Mouse (Mus musculus): ENCODE measurements around the gene Nelfcd. TPM values are rescaled to one million over a fixed set of nuclear protein-coding genes. Genes with fewer than 3 reads are reported as not detected.

Nelfcd gene
- polyA plus RNA-seq, 1 experiment from 2014 or later = 164 TPM

GRCm38 (mm10) chr2:174450353-174450752 lies 34.7 kb downstream of the Nelfcd start, which contains the start of gene Tubb1:
Tubb1 (plus strand) TSS chr2:174450695.
- 84% methylated on average over 4 of the region's 4 CpGs for WGBS
- DNase-seq (ENCODE audit: low spot score, missing footprints) (no peak), ATAC-seq (ENCODE audit: low FRiP score) (no peak; the same call in 1 of the 2 replicates)
- H3K27ac ChIP-seq (ENCODE audit: low read depth, low read length) = no peak within 1 kb of the TSS
- no peaks in the 10 kb centered on the region for H3K27me3 ChIP-seq (ENCODE audit: control insufficient read depth, insufficient read depth, low read length)
- H3K4me1 ChIP-seq (ENCODE audit: control insufficient read depth, insufficient read depth, low read length) = peaks cover 3% of the 10 kb centered on the region; the same call in 1 of the 2 replicates
- no peak within 1 kb of the TSS for H3K9ac ChIP-seq (ENCODE audit: low read length)
- H3K4me3 ChIP-seq (ENCODE audit: low read depth, low read length) = no peak within 1 kb of the TSS
- H3K9me3 ChIP-seq (ENCODE audit: control insufficient read depth, low read length) = no peaks in the 10 kb centered on the region
- no peak within 1 kb of the TSS for H3K4me2 ChIP-seq
- H3K36me3 ChIP-seq (ENCODE audit: control insufficient read depth, insufficient read depth, low read length) = no peaks in the 10 kb centered on the region

DNA sequence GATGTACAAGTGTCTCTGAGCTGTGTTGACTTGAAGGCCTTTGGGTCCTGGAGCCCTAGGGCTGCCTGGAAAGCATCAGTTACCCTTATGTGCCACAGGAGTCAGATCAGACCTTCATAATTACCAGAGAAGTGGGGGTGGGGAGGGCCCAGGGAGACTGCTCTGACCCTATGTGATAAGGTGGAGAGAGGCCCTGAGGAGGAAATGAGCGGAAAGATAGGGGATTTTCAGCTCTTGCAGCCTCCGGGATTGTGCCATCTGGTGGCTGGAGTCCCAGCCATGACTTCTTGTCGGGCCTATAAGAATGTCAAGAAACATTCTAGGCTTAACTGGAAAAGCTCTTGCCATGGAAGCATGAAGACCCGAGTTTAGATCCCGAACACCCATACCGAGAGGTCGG lies 38.1 kb downstream of the Nelfcd start:
- DNase-seq (ENCODE audit: low spot score, missing footprints) (no peak), ATAC-seq (ENCODE audit: low FRiP score) (no peak)
- H3K4me2 ChIP-seq = no peak overlapping the region

DNA sequence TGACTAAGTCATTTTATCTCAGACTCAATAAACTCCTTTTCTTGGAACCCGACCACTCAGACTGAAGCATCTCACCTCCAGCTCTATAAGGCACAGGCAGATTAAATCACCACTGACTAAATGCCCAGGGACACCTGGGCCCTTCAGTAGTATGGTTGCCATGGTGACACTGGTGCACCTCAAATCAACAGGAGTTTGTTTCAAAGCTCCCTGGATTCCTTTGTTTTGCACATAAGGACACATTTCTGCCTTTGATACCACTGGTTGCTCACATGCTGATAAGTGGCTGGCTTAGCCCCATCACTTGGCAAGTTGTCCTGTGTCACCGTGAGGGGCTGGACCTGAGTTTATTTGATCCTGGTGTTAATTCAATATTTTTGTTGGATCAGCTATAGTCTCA lies 43.8 kb downstream of the Nelfcd start:
- 63% methylated on average over 2 of the region's 2 CpGs for WGBS
- Histone ChIP-seq H3K4me3 (ENCODE audit: low read depth, low read length) (no peak overlapping the region), H3K4me2 (no peak overlapping the region), H3K9me3 (ENCODE audit: control insufficient read depth, low read length) (no peaks in the 10 kb centered on the region), H3K27me3 (ENCODE audit: control insufficient read depth, insufficient read depth, low read length) (no peaks in the 10 kb centered on the region), H3K36me3 (ENCODE audit: control insufficient read depth, insufficient read depth, low read length) (peaks cover 4% of the 10 kb centered on the region; the same call in 1 of the 2 replicates), H3K9ac (ENCODE audit: low read length) (no peak overlapping the region), H3K4me1 (ENCODE audit: control insufficient read depth, insufficient read depth, low read length) (peaks cover 9% of the 10 kb centered on the region), H3K27ac (ENCODE audit: low read depth, low read length) (no peak overlapping the region)
- ATAC-seq (ENCODE audit: low FRiP score) (no peak), DNase-seq (ENCODE audit: low spot score, missing footprints) (no peak)

More for the DNA sequence above, 38.1 kb downstream of the Nelfcd start:
- Histone ChIP-seq H3K9ac (ENCODE audit: low read length) (no peak overlapping the region), H3K27me3 (ENCODE audit: control insufficient read depth, insufficient read depth, low read length) (no peaks in the 10 kb centered on the region), H3K27ac (ENCODE audit: low read depth, low read length) (no peak overlapping the region), H3K4me3 (ENCODE audit: low read depth, low read length) (no peak overlapping the region), H3K36me3 (ENCODE audit: control insufficient read depth, insufficient read depth, low read length) (no peaks in the 10 kb centered on the region), H3K9me3 (ENCODE audit: control insufficient read depth, low read length) (no peaks in the 10 kb centered on the region), H3K4me1 (ENCODE audit: control insufficient read depth, insufficient read depth, low read length) (peaks cover 3% of the 10 kb centered on the region; the same call in 1 of the 2 replicates)
- 82% methylated on average over 7 of the region's 7 CpGs for WGBS

DNA sequence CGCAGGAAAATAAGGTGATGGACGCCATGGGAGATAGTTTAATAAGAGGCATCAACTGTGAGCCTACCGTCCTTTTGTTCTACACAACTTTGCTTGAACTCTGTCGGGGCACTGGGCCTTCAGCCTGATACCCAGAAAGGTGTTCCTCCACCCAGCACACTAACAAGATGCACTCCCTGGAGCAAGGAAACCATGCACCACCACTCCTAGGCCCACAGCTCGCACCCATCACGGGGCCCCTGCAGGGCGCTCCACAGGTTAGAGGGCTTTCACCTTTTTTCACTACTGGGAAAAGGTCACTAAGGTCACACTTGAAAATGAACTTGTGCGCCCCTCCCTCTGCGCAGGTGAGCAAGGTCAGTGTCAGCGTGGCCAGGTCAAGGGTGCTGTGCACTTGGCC lies 47.8 kb downstream of the Nelfcd start:
- peaks cover 7% of the 10 kb centered on the region for H3K4me1 ChIP-seq (ENCODE audit: control insufficient read depth, insufficient read depth, low read length)
- H3K4me2 ChIP-seq = peak overlapping the region; percentile 95
- no peaks in the 10 kb centered on the region for H3K27me3 ChIP-seq (ENCODE audit: control insufficient read depth, insufficient read depth, low read length)
- ATAC-seq (ENCODE audit: low FRiP score) (peak; percentile 18), DNase-seq (ENCODE audit: low spot score, missing footprints) (peak; percentile 89)
- no peaks in the 10 kb centered on the region for H3K9me3 ChIP-seq (ENCODE audit: control insufficient read depth, low read length)
- peak overlapping the region; percentile 91 for H3K9ac ChIP-seq (ENCODE audit: low read length)
- WGBS = 44% methylated on average over 10 of the region's 10 CpGs
- H3K36me3 ChIP-seq (ENCODE audit: control insufficient read depth, insufficient read depth, low read length) = peaks cover 4% of the 10 kb centered on the region; the same call in 1 of the 2 replicates
- no peak overlapping the region for H3K27ac ChIP-seq (ENCODE audit: low read depth, low read length)
- peak overlapping the region; percentile 73 for H3K4me3 ChIP-seq (ENCODE audit: low read depth, low read length)

- peak; percentile 98 for DNase-seq (ENCODE audit: low spot score, missing footprints)
- Histone ChIP-seq H3K4me2 (peak within 1 kb of the TSS; percentile 95), H3K36me3 (ENCODE audit: control insufficient read depth, insufficient read depth, low read length) (peaks cover 4% of the 10 kb centered on the region; the same call in 1 of the 2 replicates), H3K9me3 (ENCODE audit: control insufficient read depth, low read length) (no peaks in the 10 kb centered on the region), H3K9ac (ENCODE audit: low read length) (peak within 1 kb of the TSS; percentile 91), H3K27me3 (ENCODE audit: control insufficient read depth, insufficient read depth, low read length) (no peaks in the 10 kb centered on the region), H3K4me3 (ENCODE audit: low read depth, low read length) (peak within 1 kb of the TSS; percentile 73), H3K4me1 (ENCODE audit: control insufficient read depth, insufficient read depth, low read length) (peaks cover 7% of the 10 kb centered on the region; the same call in 1 of the 2 replicates), H3K27ac (ENCODE audit: low read depth, low read length) (0 out of 2 replicates have a peak within 1 kb of the TSS, but pooled peaks have one; percentile 25)
- peak; percentile 100 for ATAC-seq (ENCODE audit: low FRiP score)
- 2% methylated on average over 48 of the region's 48 CpGs for WGBS
Measured at GRCm38 (mm10) chr2:174463789-174464523, 48.4 kb downstream of the Nelfcd start, which contains the start of gene Atp5e. Atp5e (minus strand) TSS chr2:174464105.

GRCm38 (mm10) chr2:174470333-174470732 lies 54.7 kb downstream of the Nelfcd start:
- WGBS = 90% methylated on average over 4 of the region's 4 CpGs
- H3K27ac ChIP-seq (ENCODE audit: low read depth, low read length) = no peak overlapping the region

GRCm38 (mm10) chr2:174470786-174471405 lies 55.3 kb downstream of the Nelfcd start:
- Histone ChIP-seq H3K27ac (ENCODE audit: low read depth, low read length) (no peak overlapping the region), H3K4me1 (ENCODE audit: control insufficient read depth, insufficient read depth, low read length) (peaks cover 7% of the 10 kb centered on the region; the same call in 1 of the 2 replicates), H3K27me3 (ENCODE audit: control insufficient read depth, insufficient read depth, low read length) (no peaks in the 10 kb centered on the region), H3K36me3 (ENCODE audit: control insufficient read depth, insufficient read depth, low read length) (no peaks in the 10 kb centered on the region; the same call in 1 of the 2 replicates), H3K9me3 (ENCODE audit: control insufficient read depth, low read length) (no peaks in the 10 kb centered on the region), H3K9ac (ENCODE audit: low read length) (no peak overlapping the region), H3K4me3 (ENCODE audit: low read depth, low read length) (no peak overlapping the region), H3K4me2 (no peak overlapping the region)
- ATAC-seq (ENCODE audit: low FRiP score) = no peak
- WGBS = 96% methylated on average over 7 of the region's 7 CpGs
- DNase-seq (ENCODE audit: low spot score, missing footprints) = peak; percentile 62

More at GRCm38 (mm10) chr2:174470333-174470732, 54.7 kb downstream of the Nelfcd start:
- Histone ChIP-seq H3K9me3 (ENCODE audit: control insufficient read depth, low read length) (no peaks in the 10 kb centered on the region), H3K4me2 (no peak overlapping the region), H3K4me3 (ENCODE audit: low read depth, low read length) (no peak overlapping the region), H3K36me3 (ENCODE audit: control insufficient read depth, insufficient read depth, low read length) (no peaks in the 10 kb centered on the region; the same call in 1 of the 2 replicates), H3K4me1 (ENCODE audit: control insufficient read depth, insufficient read depth, low read length) (peaks cover 7% of the 10 kb centered on the region; the same call in 1 of the 2 replicates), H3K9ac (ENCODE audit: low read length) (no peak overlapping the region), H3K27me3 (ENCODE audit: control insufficient read depth, insufficient read depth, low read length) (no peaks in the 10 kb centered on the region)
- ATAC-seq (ENCODE audit: low FRiP score) (no peak), DNase-seq (ENCODE audit: low spot score, missing footprints) (peak; percentile 57)

DNA sequence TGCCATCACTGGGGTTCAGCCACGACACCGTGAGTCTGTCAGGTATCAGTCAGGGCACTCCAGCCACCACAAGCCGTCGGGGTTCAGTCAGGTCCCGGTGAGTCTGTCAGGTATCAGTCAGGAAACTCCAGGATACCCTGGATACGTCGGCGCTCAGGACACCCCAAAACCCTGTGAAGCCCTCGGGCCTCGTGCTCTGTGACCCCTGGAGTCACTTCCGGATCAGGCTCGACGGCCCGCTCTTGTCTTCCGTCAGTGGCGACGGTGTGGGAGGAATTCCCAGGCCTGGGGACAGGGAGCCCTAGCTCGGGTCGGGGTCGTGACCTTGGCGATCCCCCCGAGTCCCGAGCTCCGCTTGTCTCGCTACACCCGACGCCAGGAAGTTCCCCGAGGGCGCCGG lies 56.8 kb downstream of the Nelfcd start:
- Histone ChIP-seq H3K4me3 (ENCODE audit: low read depth, low read length) (peak overlapping the region; percentile 79), H3K9ac (ENCODE audit: low read length) (peak overlapping the region; percentile 84), H3K27ac (ENCODE audit: low read depth, low read length) (no peak overlapping the region), H3K36me3 (ENCODE audit: control insufficient read depth, insufficient read depth, low read length) (no peaks in the 10 kb centered on the region), H3K4me1 (ENCODE audit: control insufficient read depth, insufficient read depth, low read length) (peaks cover 7% of the 10 kb centered on the region; the same call in 1 of the 2 replicates), H3K27me3 (ENCODE audit: control insufficient read depth, insufficient read depth, low read length) (no peaks in the 10 kb centered on the region), H3K4me2 (peak overlapping the region; percentile 77), H3K9me3 (ENCODE audit: control insufficient read depth, low read length) (no peaks in the 10 kb centered on the region)
- 8% methylated on average over 30 of the region's 30 CpGs for WGBS
- ATAC-seq (ENCODE audit: low FRiP score) (peak; percentile 58; the same call in 1 of the 2 replicates), DNase-seq (ENCODE audit: low spot score, missing footprints) (peak; percentile 91)
